Mouse (Mus musculus) layer of hippocampus, adult 2 months (tissue): ENCODE measurements at regions not wholly inside any gene's neighbourhood (a gene's known extent, or its start where the extent isn't known, plus 50 kb on each side); places are given as distances from the start of the nearest gene placed in this dataset.

Experiments
- DNase-seq, 2 experiments: peaks; one replicate each; pipeline ENCODE4 v3.0.0; 2022; ENCODE audit warnings: low spot score in 2 of 2
- H3K27ac ChIP-seq: fragments of 200-600 bp; 2 replicates; pipeline ENCODE4 v1.8.1; 2022
- H3K4me3 ChIP-seq: fragments of 200-600 bp; 2 replicates; pipeline ENCODE4 v1.8.1; 2022; ENCODE audit warnings: mild to moderate bottlenecking
- CTCF ChIP-seq: fragments of 200-600 bp; conservative IDR thresholded peaks from 2 replicates; pipeline ENCODE4 v1.8.1; 2022; ENCODE audit warnings: antibody characterized with exemption, mild to moderate bottlenecking, moderate library complexity

DNA sequence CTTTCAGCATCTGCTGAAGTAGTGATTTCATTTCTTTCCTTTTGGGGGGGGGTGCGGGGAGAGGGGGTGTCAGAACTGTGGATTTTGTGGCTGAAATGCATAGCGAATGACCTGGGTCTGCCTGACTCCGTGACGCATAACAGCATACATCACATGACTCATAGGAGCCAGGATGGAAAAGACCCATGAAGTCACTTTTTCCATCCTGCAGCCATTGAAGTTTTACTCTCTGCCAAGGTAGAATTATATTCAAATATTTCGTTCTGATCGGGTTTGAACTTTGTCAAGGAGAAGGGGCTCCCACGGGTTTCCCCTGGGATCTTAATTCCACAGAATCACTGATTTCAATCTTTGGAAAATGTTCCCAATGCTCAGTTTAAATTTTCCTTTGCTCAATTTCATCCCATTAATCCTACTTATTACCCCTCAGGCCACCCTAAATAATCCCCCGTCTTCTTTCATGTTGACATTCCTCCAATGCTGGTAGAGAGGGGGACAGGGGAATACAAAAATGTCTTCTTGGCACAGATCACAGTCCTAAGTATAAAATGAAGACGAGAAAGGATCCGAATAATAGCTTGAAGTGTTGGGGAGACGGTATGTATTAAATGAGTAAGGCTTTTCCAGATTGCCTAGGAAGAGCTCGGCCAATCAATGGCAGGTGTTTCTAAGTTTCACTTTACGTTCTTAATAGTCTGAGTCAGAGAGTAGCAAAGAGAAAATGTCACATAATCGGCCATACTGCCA, 212.0 kb downstream of the Tgfb2 start:
- TF ChIP-seq CTCF: no peak
- DNase-seq: no peak
- no peak overlapping the region for H3K27ac ChIP-seq
- no peak overlapping the region for H3K4me3 ChIP-seq

DNA sequence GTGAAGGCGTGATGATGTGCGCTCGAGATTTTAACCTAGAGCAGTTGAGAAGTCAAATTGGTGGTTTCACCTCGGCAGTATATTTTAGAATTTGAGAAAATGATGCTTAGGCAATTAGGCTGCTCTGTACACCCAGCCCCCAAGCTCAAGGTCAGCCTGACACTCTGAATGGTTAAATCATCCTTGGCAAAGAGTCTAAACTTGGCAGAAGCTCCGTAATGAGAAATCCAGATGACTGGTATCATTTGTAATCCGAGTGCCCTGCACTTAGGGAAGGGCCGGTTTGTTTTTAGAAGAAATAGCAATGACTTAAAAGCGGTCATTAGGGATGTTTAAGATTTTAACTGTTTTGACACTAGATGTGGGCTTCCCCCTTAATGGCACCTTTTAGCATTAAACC, 223.6 kb downstream of the Tgfb2 start:
- H3K27ac ChIP-seq: no peak overlapping the region
- no peak overlapping the region for H3K4me3 ChIP-seq
- no peak for TF ChIP-seq CTCF
- DNase-seq: no peak

DNA sequence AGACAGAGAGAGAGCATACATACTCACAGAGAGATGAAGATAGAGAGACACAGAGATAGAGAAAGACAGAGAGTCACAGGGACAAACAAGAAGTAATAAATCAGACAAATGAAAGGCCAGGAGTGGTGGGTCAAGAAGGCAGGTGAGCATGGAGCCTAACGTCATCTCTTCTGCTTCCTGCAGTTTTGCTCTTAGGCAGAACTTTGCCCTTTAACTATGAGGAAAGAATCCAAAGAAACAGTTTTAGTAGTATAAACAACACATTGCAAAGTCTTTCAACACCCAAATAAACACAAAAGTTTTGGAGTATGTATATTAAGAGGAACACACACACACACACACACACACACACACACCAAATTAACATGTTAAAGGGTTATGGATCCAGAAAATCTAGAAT, 225.8 kb downstream of the Tgfb2 start:
- Histone ChIP-seq H3K4me3 (no peak overlapping the region), H3K27ac (no peak overlapping the region)
- no peak for TF ChIP-seq CTCF
- no peak for DNase-seq

DNA sequence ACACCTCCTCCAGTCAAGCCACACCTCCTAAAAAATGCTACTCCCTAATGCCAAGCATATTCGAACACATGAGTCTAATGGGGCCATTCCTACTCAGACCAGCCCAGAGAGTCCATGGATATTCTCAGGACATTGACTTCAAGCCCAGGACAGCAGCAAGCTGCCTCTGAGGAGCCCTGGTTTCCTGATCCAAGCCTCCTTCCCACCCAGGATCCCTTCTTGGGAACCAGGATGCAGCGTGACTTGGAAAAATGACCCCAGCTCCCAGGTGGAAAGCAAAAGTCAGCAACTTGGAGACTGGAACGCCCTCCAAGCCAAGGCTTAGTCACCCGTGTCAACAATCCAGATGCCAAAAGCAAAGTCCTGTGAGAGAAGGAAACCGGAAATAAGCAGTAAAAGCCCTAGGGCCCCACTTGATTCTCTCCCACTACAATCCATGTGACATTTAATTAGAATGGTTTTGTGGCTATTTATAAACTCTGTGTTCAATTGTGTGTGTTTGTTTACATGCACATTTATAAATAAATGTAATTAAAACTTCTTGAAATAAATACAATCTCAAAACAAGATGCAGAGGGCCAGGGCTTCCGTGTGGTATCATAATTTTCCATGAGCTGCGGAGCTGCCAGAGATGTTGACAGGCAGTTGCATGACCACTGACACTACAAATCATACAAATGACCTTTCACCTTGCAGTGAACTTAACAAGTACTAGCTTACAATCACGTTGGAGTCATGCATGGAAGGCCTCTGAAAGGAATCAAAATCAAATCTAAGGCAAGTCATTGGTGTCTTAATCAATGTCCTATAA, 227.2 kb downstream of the Tgfb2 start:
- no peak for DNase-seq
- Histone ChIP-seq H3K27ac (no peak overlapping the region), H3K4me3 (no peak overlapping the region)
- TF ChIP-seq CTCF: no peak

DNA sequence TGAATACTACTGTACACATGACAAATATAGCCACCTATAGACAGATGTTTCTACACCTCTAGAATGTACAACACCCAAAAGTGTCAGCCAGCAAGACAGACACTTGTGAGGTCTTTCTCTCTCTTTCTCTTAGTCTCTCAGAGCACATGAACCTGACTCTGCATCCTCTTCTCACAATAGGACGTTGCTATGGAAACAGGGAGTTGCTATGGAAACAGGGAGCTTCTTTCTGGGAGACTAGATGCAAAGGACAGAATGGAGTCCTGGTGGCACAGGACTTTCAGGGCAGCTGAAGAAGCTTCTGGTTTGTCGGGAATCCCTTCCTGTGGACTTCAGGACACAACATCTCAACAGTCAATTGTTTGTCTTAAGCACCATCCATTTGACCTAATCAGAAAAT, 230.9 kb downstream of the Tgfb2 start:
- TF ChIP-seq CTCF: no peak
- Histone ChIP-seq H3K4me3 (no peak overlapping the region), H3K27ac (no peak overlapping the region)
- DNase-seq: peak; percentile 65 to 73

DNA sequence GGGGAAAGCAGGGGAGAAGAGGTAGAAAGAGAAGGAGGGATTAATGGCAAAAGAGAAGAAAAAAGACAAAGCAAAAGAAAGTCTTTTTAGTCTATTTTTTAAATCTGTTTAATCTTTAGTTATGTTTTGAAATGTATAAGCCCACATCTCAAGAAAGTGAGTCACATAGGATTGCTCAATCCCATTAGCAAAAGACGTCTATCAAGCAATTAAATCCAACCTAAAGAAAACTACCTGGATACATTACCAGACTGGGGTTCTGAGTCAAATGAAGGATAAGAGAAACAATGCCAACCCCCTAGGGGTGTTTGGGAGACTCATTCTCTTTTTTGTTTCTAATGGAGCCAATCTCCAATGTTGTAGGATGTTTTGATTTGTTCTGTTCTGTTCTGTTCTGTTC, 231.4 kb downstream of the Tgfb2 start:
- TF ChIP-seq CTCF: no peak
- no peak overlapping the region for H3K27ac ChIP-seq
- DNase-seq: no peak
- H3K4me3 ChIP-seq: no peak overlapping the region

DNA sequence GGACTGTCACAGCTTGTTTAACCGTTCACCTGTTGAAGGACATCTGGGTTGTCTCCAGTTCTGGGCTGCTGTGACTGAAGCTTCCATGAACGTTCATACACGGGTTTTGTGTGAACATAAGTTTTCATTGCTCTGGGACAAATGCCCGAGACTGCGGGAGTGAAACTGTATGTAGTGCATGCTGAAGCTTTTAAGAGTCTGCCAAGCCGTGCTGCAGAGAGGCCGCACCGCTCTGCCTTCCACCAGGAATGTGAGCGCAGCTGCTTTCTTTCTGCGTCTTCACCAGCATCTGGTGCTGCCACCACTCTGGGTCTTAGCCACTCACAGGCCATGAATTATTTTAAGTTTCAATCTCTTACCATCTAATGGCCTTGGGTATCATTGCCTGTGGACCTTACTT, 232.8 kb downstream of the Tgfb2 start:
- Histone ChIP-seq H3K4me3 (no peak overlapping the region), H3K27ac (no peak overlapping the region)
- no peak for TF ChIP-seq CTCF
- DNase-seq: no peak

DNA sequence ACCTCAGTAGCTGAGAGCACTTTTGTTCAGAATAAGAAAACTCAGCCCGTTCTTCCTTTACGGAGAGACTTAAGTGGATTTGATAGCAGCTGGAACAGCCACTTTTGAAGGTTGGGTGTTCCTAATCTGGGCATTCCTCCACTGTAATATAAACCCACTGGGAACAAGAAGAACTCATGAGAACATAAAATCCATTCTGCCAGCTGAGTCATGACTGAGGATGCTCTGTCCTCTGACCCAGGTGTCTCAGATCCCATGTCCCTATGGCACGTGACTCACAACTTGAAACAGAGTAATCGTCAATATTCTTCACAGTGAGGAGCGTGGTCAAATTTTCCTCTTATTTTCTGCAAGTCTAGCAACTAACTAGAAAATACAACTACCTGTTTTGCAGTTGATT, 240.3 kb downstream of the Tgfb2 start:
- no peak for DNase-seq
- no peak overlapping the region for H3K4me3 ChIP-seq
- no peak for TF ChIP-seq CTCF
- H3K27ac ChIP-seq: no peak overlapping the region

DNA sequence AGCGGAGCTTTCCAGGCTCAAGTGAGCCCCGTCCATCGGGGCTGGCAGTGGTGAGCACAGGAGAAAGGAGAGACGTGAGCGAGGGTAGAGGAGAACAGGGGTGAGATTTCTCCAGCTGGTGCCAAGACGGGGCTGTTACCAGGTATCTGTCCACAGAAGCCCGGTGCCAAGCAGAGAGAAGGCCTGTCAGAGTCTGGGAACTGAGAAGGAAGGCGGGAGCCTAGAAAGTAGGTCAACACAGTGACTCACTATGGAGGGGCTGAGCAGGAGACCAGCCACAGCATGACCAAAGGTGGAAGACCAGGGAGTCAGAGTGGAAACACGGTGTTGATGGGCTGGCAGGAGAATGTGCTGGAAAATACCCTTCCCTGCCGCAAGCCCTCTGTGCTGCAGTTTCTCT, 245.0 kb downstream of the Tgfb2 start:
- H3K27ac ChIP-seq: no peak overlapping the region
- TF ChIP-seq CTCF: no peak
- DNase-seq: no peak
- H3K4me3 ChIP-seq: no peak overlapping the region

DNA sequence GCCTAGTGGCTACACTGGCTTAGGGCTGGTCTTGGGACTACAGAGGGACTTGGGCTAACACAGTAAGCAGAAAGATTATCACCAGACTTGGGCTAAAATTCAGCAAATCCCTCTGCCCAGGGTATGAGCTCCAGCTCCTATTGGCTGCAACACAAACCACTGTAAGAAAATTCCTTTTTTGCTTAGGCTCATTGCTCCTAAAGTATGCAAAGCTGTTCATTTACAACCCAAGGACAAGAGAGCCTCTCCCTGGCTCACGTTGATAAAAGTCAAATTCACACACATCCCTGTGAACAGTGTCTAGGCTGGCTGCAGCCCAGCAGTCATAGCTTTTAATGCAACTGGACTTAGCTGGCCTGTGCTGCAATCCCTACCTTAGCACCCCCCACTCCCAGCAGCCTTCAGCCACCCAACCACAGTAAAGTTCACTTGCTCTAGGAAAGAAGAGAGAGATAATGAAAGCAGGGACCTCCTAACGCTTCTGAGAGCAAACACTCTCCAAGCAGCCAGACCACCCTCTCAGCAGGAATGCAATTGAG, 247.6 kb downstream of the Tgfb2 start:
- TF ChIP-seq CTCF: no peak
- Histone ChIP-seq H3K27ac (no peak overlapping the region), H3K4me3 (no peak overlapping the region)
- no peak for DNase-seq

DNA sequence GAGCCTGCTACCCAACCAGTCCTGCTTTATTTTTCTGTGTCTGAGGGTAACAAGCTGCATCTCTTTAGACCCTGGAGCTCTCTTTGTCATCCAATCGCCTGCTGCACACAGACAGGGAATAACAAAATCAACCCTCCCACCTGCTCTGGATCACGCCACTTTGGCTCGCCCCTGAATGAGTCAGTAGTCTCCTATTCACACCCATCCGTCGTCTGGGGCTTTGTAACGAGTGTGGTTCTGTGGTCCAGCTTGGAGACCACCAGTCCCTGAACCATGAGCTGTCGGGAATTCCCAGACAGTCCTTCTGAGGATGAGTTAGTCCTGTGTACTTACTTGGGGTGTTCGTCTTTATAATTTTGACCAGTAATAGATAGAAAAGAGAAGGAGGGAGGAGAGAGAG, 248.7 kb downstream of the Tgfb2 start:
- Histone ChIP-seq H3K4me3 (no peak overlapping the region), H3K27ac (no peak overlapping the region)
- DNase-seq: no peak
- TF ChIP-seq CTCF: no peak

DNA sequence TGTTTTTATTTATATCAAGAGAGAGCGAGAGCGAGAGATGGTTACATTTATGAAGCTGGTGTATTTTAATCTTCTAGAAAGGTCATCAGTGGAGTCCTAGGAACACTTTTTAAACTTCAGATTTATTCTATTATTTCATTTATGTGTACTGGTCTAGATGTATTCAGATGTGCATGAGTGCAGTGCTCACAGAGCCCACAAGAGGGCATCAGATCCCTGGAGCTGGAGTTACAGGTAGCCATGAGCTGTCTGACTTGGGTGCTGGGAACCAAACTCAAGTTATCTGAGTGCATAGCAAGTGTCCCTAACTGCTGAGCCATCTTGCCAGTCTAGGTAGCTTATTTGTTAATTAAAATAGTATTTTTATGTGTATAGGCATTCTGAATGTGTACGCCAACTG, 249.7 kb downstream of the Tgfb2 start:
- Histone ChIP-seq H3K4me3 (no peak overlapping the region), H3K27ac (no peak overlapping the region)
- peak; percentile 71 for TF ChIP-seq CTCF
- no peak for DNase-seq

DNA sequence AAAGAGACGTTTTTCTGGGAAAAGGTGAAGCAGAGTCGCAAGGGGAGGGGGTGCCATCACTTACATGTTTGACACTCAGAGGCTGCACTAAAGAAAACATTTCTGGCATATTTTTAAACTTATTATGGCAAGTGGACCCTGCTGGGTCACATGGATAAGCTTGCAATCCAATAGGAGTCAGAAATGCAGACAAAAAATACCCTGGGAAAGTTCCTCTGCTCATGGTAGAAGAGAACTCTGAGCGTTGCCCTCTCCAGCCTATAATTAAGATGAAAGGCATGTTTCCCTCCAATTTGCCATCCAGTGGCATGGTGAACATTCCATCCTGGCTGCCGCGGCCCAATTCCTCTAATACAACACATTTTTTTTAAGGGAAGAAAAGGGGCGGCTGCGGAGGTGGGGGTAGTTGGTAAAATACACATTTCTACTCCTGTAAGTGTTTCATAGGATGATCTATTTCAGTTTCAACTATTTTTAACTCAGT, 250.6 kb downstream of the Tgfb2 start:
- DNase-seq: no peak
- no peak for TF ChIP-seq CTCF
- Histone ChIP-seq H3K4me3 (no peak overlapping the region), H3K27ac (no peak overlapping the region)
